In genomic region chr7:105534162-105534561, GRCm38 (mm10) we compare ENCODE assay signal across 13 mouse cellular contexts. TPM values are rescaled to one million over a fixed set of nuclear protein-coding genes. Genes with fewer than 3 reads are reported as not detected.
A peak's percentile ranks its signal among the peaks of the same experiment; 100 is the strongest.
DNase-seq lines count a peak whose midpoint lies in the region; ATAC-seq and TF ChIP-seq lines count a peak whose summit lies in the region.
"Had no signal": no experiment of that assay in that cellular context is flagged by ENCODE, and none has a peak within 500 bp of the region (broad histone marks: within the 10 kb centered on the region; RNA-seq: fewer than 3 reads in every experiment).

No protein-coding gene starts in this region.

- TF ChIP-seq CTCF in lung, embryonic 14.5 days (IDR thresholded peaks at IDR 0.05; ENCODE audit: low read depth), result peak; percentile 44

- H3K36me3 ChIP-seq in forebrain, embryonic 14.5 days (ENCODE audit: control insufficient read depth, insufficient read depth, low read length), result no peaks in the 10 kb centered on the region
- no peaks in the 10 kb centered on the region for H3K36me3 ChIP-seq in forebrain, embryonic 11.5 days (ENCODE audit: control insufficient read depth, insufficient read depth, low read length)
- no peaks in the 10 kb centered on the region for H3K36me3 ChIP-seq in lung, embryonic 14.5 days (ENCODE audit: insufficient read depth)
- H3K36me3 ChIP-seq: liver, embryonic 15.5 days; neural tube, embryonic 12.5 days had no signal

- H3K27ac ChIP-seq in forebrain, embryonic 14.5 days (ENCODE audit: low read depth, low read length), result no peak overlapping the region
- no peak overlapping the region for H3K27ac ChIP-seq in forebrain, embryonic 11.5 days (ENCODE audit: low read depth, low read length)
- no peak overlapping the region for H3K27ac ChIP-seq in lung, embryonic 14.5 days (ENCODE audit: low read depth)
- H3K27ac ChIP-seq: liver, embryonic 15.5 days; neural tube, embryonic 12.5 days had no signal

- H3K4me3 ChIP-seq in forebrain, embryonic 14.5 days (ENCODE audit: low read depth, low read length), result no peak overlapping the region
- no peak overlapping the region for H3K4me3 ChIP-seq in forebrain, embryonic 11.5 days (ENCODE audit: low read depth, low read length)
- H3K4me3 ChIP-seq in lung, embryonic 14.5 days (ENCODE audit: low read depth, low read length), result no peak overlapping the region
- H3K4me3 ChIP-seq: liver, embryonic 15.5 days; neural tube, embryonic 12.5 days had no signal

- H3K9me3 ChIP-seq in forebrain, embryonic 14.5 days (replicated peaks; ENCODE audit: control insufficient read depth, low read length), result no peaks in the 10 kb centered on the region
- H3K9me3 ChIP-seq in forebrain, embryonic 11.5 days (ENCODE audit: control insufficient read depth, low read length), result no peaks in the 10 kb centered on the region
- H3K9me3 ChIP-seq in lung, embryonic 14.5 days (ENCODE audit: low read depth, low read length), result no peaks in the 10 kb centered on the region
- H3K9me3 ChIP-seq: liver, embryonic 15.5 days; neural tube, embryonic 12.5 days had no signal

- H3K4me2 ChIP-seq in forebrain, embryonic 14.5 days (ENCODE audit: low read length), result no peak overlapping the region
- H3K4me2 ChIP-seq in forebrain, embryonic 11.5 days (ENCODE audit: low read depth, low read length, severe bottlenecking), result no peak overlapping the region
- no peak overlapping the region for H3K4me2 ChIP-seq in lung, embryonic 14.5 days
- H3K4me2 ChIP-seq: liver, embryonic 15.5 days; neural tube, embryonic 12.5 days had no signal

- no peaks in the 10 kb centered on the region for H3K27me3 ChIP-seq in forebrain, embryonic 14.5 days (replicated peaks; ENCODE audit: control insufficient read depth, insufficient read depth, low read length)
- no peaks in the 10 kb centered on the region for H3K27me3 ChIP-seq in forebrain, embryonic 11.5 days (ENCODE audit: control insufficient read depth, insufficient read depth, low read length)
- no peaks in the 10 kb centered on the region for H3K27me3 ChIP-seq in lung, embryonic 14.5 days (ENCODE audit: insufficient read depth, low read length)
- H3K27me3 ChIP-seq: liver, embryonic 15.5 days; neural tube, embryonic 12.5 days had no signal

- intact Hi-C loops in heart, postnatal 25 days (cut with DNase I), result loop anchor here (1.0 kb wide), 1 partner anchor 66 kb away; the partner anchor contains the start of gene Hpx

- H3K4me1 ChIP-seq in forebrain, embryonic 14.5 days (ENCODE audit: control insufficient read depth, insufficient read depth, low read length), result no peaks in the 10 kb centered on the region
- no peaks in the 10 kb centered on the region for H3K4me1 ChIP-seq in forebrain, embryonic 11.5 days (replicated peaks; ENCODE audit: control insufficient read depth, insufficient read depth, low read length)
- H3K4me1 ChIP-seq in lung, embryonic 14.5 days (ENCODE audit: insufficient read depth), result no peaks in the 10 kb centered on the region
- H3K4me1 ChIP-seq: liver, embryonic 15.5 days; neural tube, embryonic 12.5 days had no signal

- ATAC-seq in forebrain, embryonic 14.5 days, result no peak
- ATAC-seq in forebrain, embryonic 11.5 days (replicated peaks; ENCODE audit: low FRiP score), result no peak
- no peak for ATAC-seq in lung, embryonic 14.5 days (ENCODE audit: insufficient read depth)

- peak; percentile 47 for DNase-seq in forebrain, embryonic 14.5 days (ENCODE audit: low spot score)
- DNase-seq in forebrain, embryonic 11.5 days (ENCODE audit: low spot score), result no peak
- peak; percentile 46 for DNase-seq in lung, embryonic 14.5 days
- DNase-seq in lung, postnatal 14 days, result no peak
- DNase-seq in B cell, adult 2 months, result peak; percentile 31 to 37
- DNase-seq in induced T-regulatory cell, adult 2 months (ENCODE audit: low read depth), result peak; percentile 49
- no peak for DNase-seq in cerebellum, adult 8-10 months
- no peak for DNase-seq in heart, postnatal 25 days (ENCODE audit: low spot score)
- DNase-seq: cerebellum, adult 11-12 months; heart, postnatal 10 days; kidney, adult 11 months had no signal

- WGBS in forebrain, embryonic 14.5 days, result 81% methylated on average over 3 of the region's 3 CpGs
- 80% methylated on average over 3 of the region's 3 CpGs for WGBS in forebrain, embryonic 11.5 days
- 76% methylated on average over 3 of the region's 3 CpGs for WGBS in lung, embryonic 14.5 days

- no peak overlapping the region for H3K9ac ChIP-seq in forebrain, embryonic 14.5 days (ENCODE audit: low read length)
- no peak overlapping the region for H3K9ac ChIP-seq in forebrain, embryonic 11.5 days (ENCODE audit: low read length)
- H3K9ac ChIP-seq in lung, embryonic 14.5 days, result no peak overlapping the region
- H3K9ac ChIP-seq: liver, embryonic 15.5 days; neural tube, embryonic 12.5 days had no signal

RNA-seq across cellular contexts. Expression of gene Smpd1, which starts 20.0 kb away (rescaled TPM):
- 79.9 and 88.5 TPM in 2 replicates for polyA plus RNA-seq in forebrain, embryonic 14.5 days (2014; fragmentation: Nextera tagmentation; extraction: Ambion mirVana)
- polyA plus RNA-seq in forebrain, embryonic 11.5 days (2014; fragmentation: Nextera tagmentation; extraction: Ambion mirVana), result 35.1 and 42.1 TPM in 2 replicates
- polyA plus RNA-seq in lung, embryonic 14.5 days (2014; fragmentation: Nextera tagmentation; extraction: Ambion mirVana), result 38.7 and 38.9 TPM in 2 replicates
- 100 to 1,000 TPM; 155 to 156 TPM for total RNA-seq in heart, postnatal 25 days (2021)

RNA-seq across cellular contexts. Expression of gene Apbb1, which starts 47.3 kb away (rescaled TPM):
- 188 and 228 TPM in 2 replicates for polyA plus RNA-seq in forebrain, embryonic 14.5 days (2014; fragmentation: Nextera tagmentation; extraction: Ambion mirVana)
- 106 and 117 TPM in 2 replicates for polyA plus RNA-seq in forebrain, embryonic 11.5 days (2014; fragmentation: Nextera tagmentation; extraction: Ambion mirVana)
- 36.6 and 37.6 TPM in 2 replicates for polyA plus RNA-seq in lung, embryonic 14.5 days (2014; fragmentation: Nextera tagmentation; extraction: Ambion mirVana)
- 100 to 1,000 TPM in 1 of 2 experiments, 10 to 100 TPM in 1; 99.0 to 102 TPM for total RNA-seq in heart, postnatal 25 days (2021)

RNA-seq across cellular contexts. Expression of gene Cavin3, which starts 52.1 kb away (rescaled TPM):
- 28.6 and 31.3 TPM in 2 replicates for polyA plus RNA-seq in forebrain, embryonic 14.5 days (2014; fragmentation: Nextera tagmentation; extraction: Ambion mirVana)
- polyA plus RNA-seq in forebrain, embryonic 11.5 days (2014; fragmentation: Nextera tagmentation; extraction: Ambion mirVana), result 21.1 and 26.4 TPM in 2 replicates
- 96.0 and 96.1 TPM in 2 replicates for polyA plus RNA-seq in lung, embryonic 14.5 days (2014; fragmentation: Nextera tagmentation; extraction: Ambion mirVana)
- 10 to 100 TPM; 22.8 to 26.4 TPM for total RNA-seq in heart, postnatal 25 days (2021)

Comparison
In these comparisons a context has a peak if more than half of its experiments do, and no peak if none do; other contexts are left out.
1. DNase-seq: peak in forebrain, embryonic 14.5 days (single experiment), lung, embryonic 14.5 days (single experiment), B cell, adult 2 months (2 of 2) and induced T-regulatory cell, adult 2 months (single experiment); none in forebrain, embryonic 11.5 days (single experiment), lung, postnatal 14 days (single experiment), cerebellum, adult 8-10 months (single experiment) and heart, postnatal 25 days (single experiment).